Mouse (Mus musculus): ENCODE results near the gene 9330182O14Rik.

- TF ChIP-seq POLR2A (IDR thresholded peaks at IDR 0.05; ENCODE audit: borderline replicate concordance, low read depth, low read length), result no peak
- no peak for TF ChIP-seq CTCF (IDR thresholded peaks at IDR 0.05; ENCODE audit: low read depth, low read length)
Measured at GRCm38 (mm10) chr15:40114600-40115271, 19.4 kb upstream of the 9330182O14Rik start.

Measured in bone marrow macrophage, adult 2 months (primary cell).